Mouse (Mus musculus) NIH3T3 (cell line): ENCODE measurements at regions not wholly inside any gene's neighbourhood (a gene's known extent, or its start where the extent isn't known, plus 50 kb on each side); places are given as distances from the start of the nearest gene placed in this dataset.

ENCODE experiments used
- DNase-seq: peaks from one replicate; pipeline ENCODE4 v3.0.0-alpha.2; 2012; ENCODE audit warnings: low read depth

- no peak for DNase-seq
Observed at GRCm38 (mm10) chr15:36347333-36347845, 660.2 kb downstream of the Zfp706 start.

GRCm38 (mm10) chr15:36346126-36346525 is 661.4 kb downstream of the Zfp706 start:
- no peak for DNase-seq

- no peak for DNase-seq
Observed at GRCm38 (mm10) chr15:36345413-36345812, 662.2 kb downstream of the Zfp706 start.

- DNase-seq = no peak
Observed at GRCm38 (mm10) chr15:36339971-36340550, 667.5 kb downstream of the Zfp706 start.

GRCm38 (mm10) chr15:36338766-36339165 is 668.8 kb downstream of the Zfp706 start:
- DNase-seq = no peak

- DNase-seq = no peak
Observed at GRCm38 (mm10) chr15:36336857-36337256, 670.7 kb downstream of the Zfp706 start.

GRCm38 (mm10) chr15:36335116-36335515 is 672.5 kb downstream of the Zfp706 start:
- no peak for DNase-seq

- no peak for DNase-seq
Observed at GRCm38 (mm10) chr15:36334436-36335113, 673.0 kb downstream of the Zfp706 start.

- DNase-seq = no peak
Observed at GRCm38 (mm10) chr15:36333857-36334256, 673.7 kb downstream of the Zfp706 start.

GRCm38 (mm10) chr15:36333265-36333664 is 674.3 kb downstream of the Zfp706 start:
- DNase-seq = no peak
